Mouse (Mus musculus): ENCODE results near the gene Gzmb.
"Not testable (repeated sequence)": the region's sequence is repeated elsewhere in the genome, so short reads cannot be mapped to it uniquely, and the experiment has no call there.

Gene Gzmb

DNA sequence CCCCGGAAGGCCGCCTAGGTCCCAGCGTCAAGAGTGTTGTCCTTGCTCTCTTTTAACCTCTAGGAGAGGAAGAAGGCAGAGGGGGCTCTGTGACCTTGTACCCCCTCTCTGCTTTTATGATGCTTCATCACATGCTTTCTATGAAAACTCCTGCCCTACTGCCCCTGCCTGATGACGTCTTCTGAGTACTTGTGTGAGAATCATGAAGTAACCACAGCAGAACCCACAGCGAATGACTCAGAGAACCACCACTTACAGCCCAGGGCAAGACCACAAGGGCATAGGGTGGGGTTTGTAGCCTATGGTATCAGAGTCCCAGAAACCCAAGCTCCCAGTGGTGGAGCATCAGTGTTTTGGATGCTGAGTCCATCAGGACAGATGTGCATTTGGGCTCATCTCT, at the start of gene Gzmb:
Gene Gzmb (minus strand): TSS at position 108 of the 400 bp plus-strand sequence.
- DNase-seq (ENCODE audit: low spot score in 2 of 2): no peak

DNA sequence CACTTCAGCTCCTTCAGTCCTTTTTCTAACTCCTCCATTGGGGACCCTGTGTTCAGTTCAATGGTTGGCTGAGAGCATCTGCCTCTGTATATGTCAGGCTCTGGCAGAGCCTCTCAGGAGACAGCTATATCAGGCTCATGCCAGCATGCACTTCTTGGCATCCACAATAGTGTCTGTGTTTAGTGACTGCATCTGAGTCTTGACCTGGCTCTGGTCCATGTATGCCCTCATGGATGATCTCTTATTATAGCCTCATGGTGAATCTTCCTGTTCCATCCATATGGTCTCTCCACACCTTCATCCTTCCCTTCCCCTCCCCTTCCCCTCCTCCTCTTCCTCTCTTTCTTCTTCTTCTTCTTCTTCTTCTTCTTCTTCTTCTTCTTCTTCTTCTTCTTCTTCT, 49.7 kb upstream of the Gzmb start:
- DNase-seq (ENCODE audit: low spot score in 2 of 2): peak in 1 of 2 experiments; percentile 22

DNA sequence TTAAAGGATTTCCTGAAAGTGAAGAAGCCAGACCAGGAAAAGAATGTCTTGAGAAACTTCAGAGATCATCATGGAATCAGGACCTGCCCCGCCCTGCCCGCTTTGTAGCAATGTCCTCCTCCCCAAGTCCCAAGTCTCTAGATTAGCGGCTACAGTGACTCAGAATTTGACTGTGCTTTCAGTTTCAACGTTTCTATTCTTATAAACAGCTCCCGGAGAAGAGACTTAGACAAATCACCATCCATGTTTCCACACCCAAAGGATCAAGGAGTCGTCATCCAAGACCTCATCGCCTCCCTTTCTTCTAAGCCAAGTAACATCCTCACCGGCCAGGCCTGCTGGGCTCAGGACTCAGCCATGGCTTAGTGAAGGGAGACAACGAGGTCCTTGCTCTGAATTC, 48.2 kb upstream of the Gzmb start:
- DNase-seq (ENCODE audit: low spot score in 2 of 2): no peak

DNA sequence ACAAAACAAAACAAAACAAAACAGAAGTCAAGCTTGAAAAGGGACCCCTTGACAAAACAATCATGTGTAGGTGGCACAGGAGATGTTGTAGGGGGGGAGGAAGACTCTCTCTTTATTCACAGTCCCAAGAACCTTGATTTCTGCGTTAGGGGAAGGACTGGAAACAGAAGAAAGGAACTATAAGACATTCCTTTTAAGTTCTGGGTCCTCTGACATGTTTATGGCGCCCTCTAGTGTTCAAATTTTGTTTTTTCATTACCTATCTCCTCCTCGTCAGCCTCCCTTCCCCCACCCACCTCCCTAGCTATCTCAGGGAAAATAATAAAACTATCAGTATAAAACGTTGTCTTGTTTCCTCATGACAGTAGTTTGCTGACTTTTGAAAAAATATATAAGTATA, 42.1 kb upstream of the Gzmb start:
- DNase-seq (ENCODE audit: low spot score in 2 of 2): peak in 1 of 2 experiments; percentile 15

DNA sequence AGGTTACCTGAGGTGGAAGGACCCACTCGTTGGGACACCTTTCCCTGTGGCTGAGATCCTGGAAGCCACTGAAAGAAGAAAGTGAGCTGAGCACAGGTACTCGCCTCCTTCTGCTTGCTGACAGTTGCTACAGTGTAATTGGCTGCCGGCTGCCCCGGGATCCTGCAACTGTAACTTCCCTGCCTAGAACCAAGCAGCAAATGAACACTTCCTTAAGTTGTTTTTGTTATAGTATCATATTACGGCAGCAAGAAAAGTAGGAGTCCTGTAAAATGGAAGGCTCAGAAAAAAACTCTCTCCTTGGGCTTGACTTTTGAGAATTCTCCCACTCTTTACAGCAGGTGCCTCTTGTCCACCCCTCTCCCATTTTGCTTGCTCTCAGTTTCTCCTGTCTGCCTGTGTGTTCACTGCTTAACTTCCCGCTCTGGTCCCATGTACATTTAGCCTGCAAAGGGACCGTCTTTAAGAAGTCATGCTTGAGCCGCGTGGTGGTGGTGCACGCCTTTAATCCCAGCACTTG, 41.5 kb upstream of the Gzmb start:
- no peak for DNase-seq (ENCODE audit: low spot score in 2 of 2)

DNA sequence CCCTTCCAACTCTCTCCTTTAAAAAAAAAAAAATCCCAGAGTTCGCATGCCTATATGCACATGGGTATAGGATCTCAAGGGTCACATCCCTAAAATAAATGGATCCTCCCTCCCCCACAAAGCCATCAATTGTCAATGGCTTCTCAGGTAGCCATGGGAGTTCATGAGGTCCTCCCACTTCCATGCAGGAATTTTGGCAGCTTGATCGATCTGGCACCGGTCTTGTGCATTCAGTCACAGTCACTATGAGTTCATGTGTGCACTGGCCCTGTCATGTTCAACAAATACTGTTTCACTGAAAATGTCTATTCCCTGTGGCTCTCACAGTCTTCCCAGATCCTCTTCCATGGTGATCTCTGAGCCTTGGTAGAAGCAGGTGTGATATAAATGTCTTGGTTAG, 40.0 kb upstream of the Gzmb start:
- no peak for DNase-seq (ENCODE audit: low spot score in 2 of 2)

DNA sequence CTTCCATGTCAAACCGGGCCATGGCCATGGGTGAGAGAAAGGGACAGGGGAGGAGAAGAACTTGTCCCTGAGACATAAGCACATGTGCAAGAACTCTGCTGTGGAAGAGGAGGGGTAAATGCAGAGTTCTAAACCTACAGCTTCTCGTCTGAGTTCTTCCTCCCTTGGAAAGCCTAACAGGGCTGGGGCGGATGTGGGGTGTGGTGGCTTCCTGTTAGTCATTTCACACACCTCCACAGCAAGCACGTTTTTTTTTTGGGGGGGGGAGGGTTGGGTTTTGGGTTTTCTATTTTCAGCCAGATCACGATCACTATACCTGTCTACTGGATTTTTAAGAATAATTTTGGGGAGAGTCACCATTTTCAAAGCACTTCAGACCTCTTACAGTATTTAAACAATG, 34.7 kb upstream of the Gzmb start:
- no peak for DNase-seq (ENCODE audit: low spot score in 2 of 2)

DNA sequence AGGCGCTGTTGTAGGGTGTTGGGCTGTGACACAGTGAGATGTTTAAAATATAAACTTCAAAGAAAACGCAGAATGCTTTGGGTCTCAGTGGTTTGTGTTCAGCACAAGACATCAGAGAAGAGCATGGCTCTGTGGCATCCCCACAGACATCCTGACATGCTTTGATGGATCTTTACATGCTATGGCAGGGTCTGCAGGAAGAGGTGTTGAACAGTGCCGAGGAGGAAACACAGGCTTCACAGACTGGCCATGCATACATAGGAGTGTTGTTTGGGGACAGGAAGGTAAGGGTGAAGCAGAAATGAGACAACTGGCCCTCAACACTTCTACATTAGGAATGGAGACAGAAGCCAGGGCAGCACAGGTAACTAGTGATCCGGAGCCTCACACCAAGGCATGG, 34.0 kb upstream of the Gzmb start:
- DNase-seq (ENCODE audit: low spot score in 2 of 2): no peak

DNA sequence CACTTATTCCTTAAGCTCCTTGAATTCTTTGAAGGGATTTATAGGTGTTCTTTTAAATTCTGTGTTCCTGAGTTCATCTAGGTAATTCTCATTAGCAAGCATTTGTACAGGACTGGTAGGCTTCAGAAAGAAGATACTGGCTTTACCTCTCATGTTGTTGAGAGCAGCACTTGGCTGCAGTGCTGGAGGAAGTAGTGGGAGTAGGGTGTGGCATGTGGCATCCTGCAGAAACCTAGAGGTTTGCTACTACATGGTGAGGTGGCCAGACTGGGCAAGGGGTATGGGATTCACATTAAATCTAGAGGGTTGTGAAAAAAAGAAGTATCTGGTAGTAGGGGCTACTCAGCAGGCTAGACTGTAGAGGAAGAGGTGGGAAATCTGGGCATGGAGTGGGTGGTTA, 31.1 kb upstream of the Gzmb start:
- DNase-seq (ENCODE audit: low spot score in 2 of 2): no peak

DNA sequence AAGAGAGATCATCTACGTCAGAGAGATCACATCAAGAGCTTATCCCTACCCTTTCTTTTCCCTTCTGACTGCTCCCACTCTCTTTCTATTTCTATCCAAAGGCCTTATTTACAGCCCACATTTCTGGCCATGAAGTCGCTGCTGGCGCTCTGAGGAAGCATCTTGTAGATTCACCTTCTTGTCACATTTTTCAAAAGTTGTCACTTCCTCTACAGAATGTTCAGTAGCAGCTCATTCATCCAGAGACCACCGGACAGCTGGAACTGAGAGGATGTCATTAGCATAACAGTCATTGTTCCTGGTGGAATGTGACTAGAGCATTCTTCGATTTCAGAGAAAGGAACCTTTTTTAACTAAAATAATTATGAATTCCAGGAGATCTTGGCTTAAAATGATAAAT, 26.6 kb upstream of the Gzmb start:
- no peak for DNase-seq (ENCODE audit: low spot score in 2 of 2)

DNA sequence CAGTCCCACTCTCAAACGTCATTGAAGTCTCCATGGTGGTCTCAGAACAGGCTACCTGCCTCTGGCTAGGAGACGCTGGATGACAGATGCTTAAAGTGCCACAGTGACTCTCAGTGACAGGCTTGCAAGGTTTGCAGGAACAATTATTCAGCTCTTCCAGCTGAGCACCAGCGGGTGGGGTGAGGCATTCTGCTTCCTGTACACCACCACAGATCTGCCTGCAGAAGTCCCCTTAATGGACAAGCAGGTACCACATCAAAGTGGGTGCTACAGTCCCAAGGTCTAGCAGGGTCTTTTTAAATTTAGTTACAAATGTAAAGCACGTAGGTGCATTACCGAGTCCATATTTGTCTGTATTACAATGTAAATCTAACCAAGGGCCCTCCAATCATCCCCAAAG, 25.7 kb upstream of the Gzmb start:
- DNase-seq (ENCODE audit: low spot score in 2 of 2): no peak

DNA sequence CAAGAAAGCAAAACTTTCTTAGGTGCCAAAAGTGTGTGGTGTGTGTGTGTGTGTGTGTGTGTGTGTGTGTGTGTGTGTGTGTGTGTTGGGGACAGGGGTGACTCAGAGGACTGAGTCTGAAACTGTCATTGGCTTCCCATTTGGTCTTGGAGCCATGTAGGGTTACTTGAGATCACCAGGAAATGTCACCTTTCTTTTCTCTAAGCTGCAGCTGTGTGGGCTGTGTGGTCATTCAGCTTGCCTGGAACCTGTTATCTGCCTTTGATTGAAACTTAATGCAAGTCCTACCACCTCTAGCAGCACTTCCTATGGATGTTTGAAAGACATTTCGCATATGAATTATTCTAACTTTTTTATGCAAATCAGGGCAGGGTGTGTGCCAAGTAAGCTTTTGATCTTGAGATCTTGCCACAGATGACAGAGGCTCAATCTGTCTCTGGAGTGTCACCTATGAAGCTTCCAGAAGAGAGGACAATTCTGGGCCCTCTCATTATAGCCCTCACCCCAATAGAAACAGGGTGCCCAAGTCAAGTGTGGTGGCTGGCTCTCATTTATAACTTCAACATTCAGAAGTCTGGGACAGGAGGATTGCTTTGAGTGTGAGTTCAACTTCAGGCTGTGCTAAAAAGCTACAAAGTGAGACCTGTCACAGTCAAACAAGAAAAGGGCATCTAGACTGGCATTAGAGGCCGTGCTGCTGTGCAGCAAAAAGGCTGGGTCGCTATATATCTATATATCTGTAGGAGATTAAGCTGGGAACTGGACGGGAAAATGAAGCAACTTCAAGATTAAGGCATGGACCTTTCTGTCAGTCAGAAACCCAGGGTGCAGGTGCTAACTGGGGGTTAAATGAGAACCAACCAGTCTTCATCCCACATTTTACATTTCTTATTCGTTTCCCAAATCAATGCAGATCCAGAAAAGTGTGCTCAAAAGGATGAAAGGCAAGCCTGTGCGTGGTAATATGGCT, 22.6 kb upstream of the Gzmb start:
- DNase-seq (ENCODE audit: low spot score in 2 of 2): no peak

DNA sequence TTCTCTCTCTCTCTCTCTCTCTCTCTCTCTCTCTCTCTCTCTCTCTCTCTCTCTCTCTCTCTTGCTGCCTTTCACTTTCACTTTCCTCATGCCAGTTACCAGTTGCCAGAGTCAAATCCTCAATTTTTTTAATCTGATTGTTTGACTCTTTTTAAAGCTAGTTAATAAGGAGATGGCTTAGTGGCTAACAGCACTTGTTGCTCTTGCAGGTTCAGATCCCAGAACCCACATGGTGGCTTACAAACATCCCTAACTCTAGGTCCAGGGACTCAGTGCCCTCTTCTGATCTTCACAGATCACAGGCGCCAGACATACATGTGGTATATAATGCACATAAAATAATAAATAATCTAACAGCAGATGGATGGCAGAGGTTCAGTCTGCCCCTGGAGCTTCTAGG, 21.8 kb upstream of the Gzmb start:
- DNase-seq (ENCODE audit: low spot score in 2 of 2): no peak

DNA sequence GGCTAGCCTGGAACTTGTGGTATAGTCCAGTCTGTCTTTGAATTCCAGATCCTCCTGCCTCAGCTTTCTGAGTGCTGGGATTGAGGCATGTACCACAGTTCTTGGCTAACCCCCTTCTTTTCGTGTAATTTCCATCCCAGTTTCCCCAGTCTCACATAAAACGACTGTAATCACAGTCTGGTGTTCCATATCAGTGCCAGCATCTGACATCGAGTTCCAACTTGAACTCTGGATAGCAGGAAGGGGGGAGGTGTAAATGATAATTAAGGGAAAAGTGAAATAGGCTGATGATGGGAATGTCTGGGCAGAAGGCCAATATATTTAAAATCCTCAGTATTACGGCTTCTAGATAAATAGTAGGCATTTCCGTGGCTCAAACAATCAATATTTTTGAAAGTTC, 19.0 kb upstream of the Gzmb start:
- DNase-seq (ENCODE audit: low spot score in 2 of 2): no peak

DNA sequence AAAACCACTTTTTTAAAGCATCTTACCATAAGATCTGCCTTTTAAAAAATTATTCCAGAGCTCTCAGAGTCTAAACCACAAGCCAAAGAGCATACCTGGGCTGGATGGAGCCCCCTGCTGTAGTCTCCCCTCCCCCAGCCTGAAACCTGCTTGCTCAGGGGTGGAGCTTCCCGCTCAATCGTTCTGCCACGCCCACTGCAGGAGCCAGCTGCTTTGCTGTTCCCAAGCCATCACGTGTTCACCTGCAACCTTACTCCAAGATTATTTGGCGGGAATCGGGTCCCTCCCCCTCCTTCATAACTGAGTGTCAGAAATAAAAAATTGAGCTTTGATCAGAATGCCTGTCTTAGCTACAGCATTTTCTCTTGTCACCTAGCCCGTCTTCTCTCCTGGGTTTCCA, 16.6 kb upstream of the Gzmb start:
- DNase-seq (ENCODE audit: low spot score in 2 of 2): not testable (repeated sequence)

DNA sequence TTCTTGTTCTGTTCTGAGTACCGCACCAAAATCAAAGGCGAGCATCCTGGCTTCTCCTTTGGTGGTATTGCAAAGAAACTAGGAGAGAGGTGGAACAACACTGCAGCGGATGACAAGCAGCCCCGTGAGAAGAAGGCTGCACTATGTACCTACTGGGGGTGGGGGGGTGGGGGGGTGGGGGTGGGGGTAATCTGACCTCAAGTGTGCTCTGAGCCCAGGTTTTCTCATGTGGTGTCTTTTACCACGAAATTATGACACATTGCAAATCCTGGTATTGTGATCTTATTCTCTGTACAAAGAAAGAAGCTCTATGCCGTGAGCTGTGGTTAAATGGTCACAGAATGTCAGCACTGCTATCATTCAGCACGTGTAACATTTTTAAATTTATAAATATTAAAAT, 14.0 kb upstream of the Gzmb start:
- DNase-seq (ENCODE audit: low spot score in 2 of 2): not testable (repeated sequence)

DNA sequence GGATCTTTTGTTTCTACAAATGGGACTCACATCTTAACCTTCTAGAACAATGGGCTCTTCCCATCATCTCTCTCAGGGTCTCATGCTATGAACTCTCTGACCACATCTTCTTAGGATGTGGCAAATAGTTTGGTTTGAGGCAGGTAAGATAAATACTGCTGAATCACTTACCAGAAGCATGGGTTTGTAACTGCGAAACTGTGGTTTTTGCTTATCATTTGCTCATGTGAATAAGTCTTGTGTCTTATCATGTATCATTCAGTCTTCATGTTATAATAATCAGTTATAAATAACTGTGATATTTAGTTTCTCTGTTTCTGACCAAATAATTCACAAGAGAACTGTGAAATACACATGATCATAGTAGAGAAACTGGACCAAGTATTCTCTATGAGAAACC, 4.0 kb upstream of the Gzmb start:
- no peak for DNase-seq (ENCODE audit: low spot score in 2 of 2)

DNA sequence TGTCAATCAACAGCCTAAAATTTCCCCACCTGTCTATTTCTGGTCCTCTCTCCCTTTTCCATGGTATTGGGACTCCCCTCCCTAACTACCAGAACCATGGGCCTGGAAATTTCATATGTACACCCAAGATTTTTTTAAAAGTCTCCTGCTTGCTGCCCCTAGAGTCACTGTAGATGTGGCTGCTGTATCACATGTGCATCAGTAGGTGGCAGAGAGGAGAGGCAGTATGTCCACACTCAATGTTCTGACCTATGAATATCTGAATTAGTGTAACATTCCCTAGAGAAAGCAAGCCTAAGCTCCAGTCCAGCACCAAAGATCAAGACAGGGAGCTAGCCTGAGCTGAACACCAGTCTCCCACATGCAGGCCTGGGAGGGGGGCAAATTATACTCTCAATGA, 21.7 kb downstream of the Gzmb start:
- DNase-seq (ENCODE audit: low spot score in 2 of 2): no peak

DNA sequence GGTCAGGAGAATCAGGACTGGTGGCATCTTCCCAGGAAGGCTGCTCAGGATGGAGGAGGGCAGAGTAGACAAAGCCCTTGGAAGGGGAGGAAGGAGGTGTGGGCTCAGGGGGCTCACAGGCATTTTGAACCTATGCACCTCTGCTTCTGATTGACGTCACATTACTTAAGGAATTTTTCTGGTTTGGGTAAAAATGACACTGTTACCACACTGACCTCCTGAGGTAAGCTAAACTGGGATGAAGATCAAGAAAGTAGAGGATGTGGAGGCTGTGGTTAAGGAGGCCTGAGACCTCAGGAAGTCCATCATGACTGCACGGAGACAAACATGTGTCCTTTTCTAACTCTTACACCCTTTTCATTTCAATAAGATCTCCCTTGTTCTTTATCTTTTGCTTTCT, 27.5 kb downstream of the Gzmb start, which contains the start of gene Gzmc:
Gene Gzmc (minus strand): TSS at position 101 of the 400 bp plus-strand sequence.
- DNase-seq (ENCODE audit: low spot score in 2 of 2): no peak

DNA sequence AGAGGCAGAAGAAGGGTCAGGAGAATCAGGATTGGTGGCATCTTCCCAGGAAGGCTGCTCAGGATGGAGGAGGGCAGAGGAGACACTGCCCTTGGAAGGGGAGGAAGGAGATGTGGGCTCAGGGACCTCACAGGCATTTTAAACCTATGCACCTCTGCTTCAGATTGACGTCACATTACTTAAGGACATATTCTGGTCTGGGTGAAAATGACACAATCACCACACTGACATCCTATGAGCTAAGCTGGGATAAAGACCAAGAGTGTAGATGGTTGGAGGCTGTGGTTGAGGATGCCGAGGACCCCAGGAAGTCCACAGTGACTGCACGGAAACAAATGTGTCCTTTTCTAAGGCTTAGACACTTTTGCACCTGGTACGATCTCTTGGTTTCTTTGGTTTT, 50.7 kb downstream of the Gzmb start, which contains the start of gene Gzmf:
Gene Gzmf (minus strand): TSS at position 101 of the 400 bp plus-strand sequence.
- DNase-seq (ENCODE audit: low spot score in 2 of 2): no peak
